Mouse (Mus musculus): ENCODE measurements around the gene Tmod1. TPM values are rescaled to one million over a fixed set of nuclear protein-coding genes. Genes with fewer than 3 reads are reported as not detected.

Tmod1 gene
- total RNA-seq, 1 experiment from 2014 or later: 3.6 TPM

DNA sequence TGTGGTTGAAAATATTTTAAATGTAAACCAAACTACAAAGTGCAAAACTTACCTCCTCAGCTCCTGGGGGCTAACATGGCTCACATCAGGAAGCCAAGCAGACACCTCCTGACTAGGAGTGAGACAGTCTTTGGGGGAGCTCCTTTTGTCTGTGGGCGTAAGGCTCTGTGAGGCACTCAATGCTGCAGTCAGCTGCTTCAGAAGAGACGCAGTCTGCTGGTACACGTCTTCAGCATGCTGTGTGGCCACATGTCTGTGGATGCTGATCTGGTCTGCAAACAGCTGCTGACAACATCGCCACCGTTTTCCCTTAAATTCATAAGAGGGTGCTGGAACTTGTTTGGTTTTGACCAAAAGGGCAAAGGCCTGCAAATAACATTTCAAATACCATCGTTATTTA lies 93.1 kb downstream of the Tmod1 start:
- no peak for DNase-seq

DNA sequence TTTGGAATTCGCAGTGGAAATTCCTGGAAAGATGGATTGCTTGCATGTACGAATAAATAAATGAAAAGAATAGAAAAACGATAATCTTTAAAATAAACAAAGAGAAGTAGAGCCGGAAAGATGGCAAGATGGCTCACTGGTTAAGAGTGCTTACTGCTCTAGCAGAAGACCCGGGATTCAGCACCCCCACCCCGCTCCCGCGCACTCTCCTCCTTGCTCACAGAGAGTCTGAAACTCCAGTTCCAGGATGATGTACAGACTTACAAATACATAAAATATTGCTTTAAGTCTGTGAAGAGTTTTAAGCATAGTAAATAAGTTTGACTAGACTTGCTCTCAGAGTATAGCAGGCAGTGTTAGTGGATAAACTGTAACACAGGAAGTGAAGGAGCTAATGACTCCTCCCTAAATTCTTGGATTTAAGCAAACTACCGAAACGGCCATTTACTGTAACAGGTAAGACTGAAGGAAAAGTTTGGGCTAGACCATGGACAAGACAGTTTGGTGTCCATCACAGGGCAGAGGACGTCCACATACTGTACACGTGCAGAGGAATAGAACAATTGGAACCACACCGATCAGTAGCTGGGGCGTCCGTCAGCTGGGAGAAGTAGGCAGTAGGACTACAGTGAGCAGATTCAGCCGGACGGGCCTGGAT lies 99.0 kb downstream of the Tmod1 start:
- no peak for DNase-seq

DNA sequence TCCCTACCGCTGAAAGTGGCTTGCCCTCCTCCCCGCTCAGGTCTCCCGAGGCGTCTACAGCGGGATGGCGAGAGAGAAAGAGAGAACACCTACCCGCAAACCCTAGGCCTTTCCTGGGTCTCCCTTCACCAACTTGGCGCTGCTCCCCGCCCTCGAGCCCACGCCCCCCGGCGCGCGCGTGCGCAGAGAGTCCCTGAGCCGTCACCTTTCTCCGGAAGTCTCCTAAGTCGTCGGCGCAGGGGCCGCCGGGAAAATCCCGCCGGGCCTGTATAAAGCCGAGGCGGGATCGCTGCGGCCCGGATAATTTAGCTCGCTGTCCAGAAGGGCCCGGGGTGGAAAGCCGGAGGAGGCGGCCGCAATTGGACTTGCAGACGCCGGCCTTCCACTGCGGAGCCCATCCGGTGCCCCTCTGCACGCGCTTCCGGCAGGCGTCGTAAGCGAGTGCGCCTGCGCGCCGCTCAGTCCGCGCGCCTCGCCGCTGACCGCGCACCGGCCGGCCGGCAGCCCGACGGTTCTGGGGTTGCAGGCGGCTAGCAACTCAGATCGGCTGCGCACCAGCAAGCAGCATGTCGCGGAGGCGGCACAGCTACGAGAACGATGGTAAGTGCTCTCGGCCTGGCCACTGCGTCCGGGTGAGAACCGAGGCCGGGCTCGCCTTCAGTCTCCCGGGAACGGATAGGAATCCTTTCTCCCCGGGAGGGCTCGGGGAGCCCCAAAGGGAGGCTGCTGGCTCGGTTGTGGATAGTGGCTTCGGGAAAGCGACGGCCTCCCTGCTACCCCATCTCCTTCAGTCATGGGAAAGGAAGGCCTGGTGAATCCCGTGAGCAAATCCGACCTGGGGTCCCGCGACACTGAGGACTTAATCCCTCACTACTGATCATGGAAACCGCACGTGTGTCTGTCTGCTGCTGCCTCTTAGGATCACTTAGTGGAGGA lies 99.8 kb downstream of the Tmod1 start, which contains the start of the genes Ncbp1 and Tstd2:
Gene Ncbp1, plus strand, starts transcription at position 327 of the 936 bp plus-strand sequence.
Gene Tstd2, minus strand, starts transcription at position 408 of the 936 bp plus-strand sequence.
- DNase-seq: peak; percentile 96

DNA sequence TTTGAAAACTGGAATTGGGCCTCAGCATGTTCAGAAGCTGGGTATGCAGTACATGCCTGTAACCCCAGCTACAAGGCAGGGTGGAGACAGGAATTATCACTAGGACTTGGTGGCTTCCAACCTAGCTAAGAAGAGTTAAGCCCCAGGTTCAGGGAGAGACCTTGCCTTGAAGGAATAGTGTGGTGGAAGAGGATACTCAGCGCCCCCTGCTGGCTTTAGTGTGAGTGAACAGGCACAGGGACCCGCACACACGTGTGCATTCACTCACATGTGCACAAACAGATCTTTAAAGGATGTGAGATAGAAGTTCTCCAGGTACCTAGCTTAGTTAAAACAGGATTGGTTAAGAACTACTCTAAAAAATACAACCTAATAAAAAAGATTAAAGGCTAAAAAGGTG lies 105.6 kb downstream of the Tmod1 start:
- DNase-seq: peak; percentile 43

DNA sequence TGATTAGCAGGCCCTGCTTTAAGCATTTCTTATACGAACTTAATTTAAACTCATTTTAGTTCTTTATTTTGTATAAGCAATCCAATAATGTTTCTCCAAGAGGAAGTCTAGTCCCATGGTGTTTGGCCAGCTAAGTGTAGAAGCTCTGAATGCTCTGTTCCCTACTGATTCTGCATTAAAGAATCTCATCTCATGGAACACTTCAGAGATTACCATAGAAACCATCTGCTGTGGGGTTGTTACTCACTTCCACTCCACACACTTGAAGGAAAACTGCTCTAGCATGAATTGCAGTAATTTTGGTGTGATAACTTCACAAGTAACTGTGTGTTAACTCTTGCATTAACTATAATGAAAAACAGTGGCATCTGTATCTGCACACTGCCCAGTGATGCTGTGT lies 108.1 kb downstream of the Tmod1 start:
- no peak for DNase-seq

DNA sequence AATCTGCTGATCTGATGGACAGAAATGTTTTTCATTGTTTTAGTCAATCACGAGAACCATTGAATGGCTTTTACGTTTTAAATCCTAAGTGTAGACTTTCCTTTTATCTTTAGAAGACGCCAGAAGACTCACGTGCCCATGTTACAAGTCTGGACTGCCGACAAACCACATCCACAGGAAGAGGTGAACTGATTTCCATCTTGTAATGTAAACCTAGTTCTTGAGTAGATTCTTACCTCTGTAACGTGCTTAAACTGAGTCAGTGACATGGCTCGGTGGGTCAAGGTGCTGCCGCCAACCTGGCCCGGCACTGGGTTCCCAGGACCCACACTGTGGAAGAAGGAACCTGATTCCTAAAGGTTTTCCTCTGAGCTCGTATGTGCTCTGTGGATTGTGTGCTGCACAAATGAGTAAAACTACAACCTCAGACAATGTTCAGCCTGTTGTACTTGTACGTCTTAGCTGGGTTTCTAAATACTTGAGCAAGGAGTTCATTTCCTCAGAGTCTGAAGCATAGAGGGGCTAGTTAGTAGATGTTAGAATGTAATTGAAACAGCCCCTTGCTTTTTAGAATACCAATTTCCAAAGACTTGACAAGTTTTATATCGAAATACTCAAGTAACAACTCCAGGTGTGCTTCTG lies 113.3 kb downstream of the Tmod1 start:
- no peak for DNase-seq

DNA sequence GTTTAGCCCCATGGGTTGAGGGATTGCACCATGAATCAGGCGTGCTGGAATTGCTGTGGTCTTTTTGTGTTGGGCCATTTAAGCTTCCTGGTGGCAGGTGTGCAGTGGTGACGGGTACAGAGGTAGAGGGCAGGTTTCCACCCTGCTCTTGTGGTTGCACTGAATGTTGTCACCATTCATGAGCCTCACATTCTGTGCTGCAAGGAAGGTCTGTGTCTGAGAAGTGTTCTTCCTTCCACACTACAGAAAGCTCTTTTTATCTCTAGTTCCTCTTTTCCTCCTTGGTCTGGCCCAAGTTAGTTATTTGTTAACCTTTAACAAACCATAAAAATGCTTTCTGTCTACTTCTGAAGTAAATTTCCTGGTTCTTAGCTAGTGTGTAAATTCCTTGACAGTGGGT lies 125.3 kb downstream of the Tmod1 start:
- no peak for DNase-seq

Other genes starting within 250 kb of the Tmod1 start
- gene Aldh1b1, start 239.9 kb upstream of the Tmod1 start, total RNA-seq (2021): 10.2 and 34.6 TPM in 2 replicates
- not detected in 2 replicates for gene Igfbpl1, start 212.0 kb upstream of the Tmod1 start, total RNA-seq (2021)
- 0.56 and 7.0 TPM in 2 replicates for gene Stra6l, start 190.3 kb upstream of the Tmod1 start, total RNA-seq (2021)
- gene Ccdc180, start 148.6 kb upstream of the Tmod1 start, total RNA-seq (2021): 0.23 and 0.33 TPM in 2 replicates
- 21.3 and 23.0 TPM in 2 replicates for gene Tdrd7, start 73.6 kb upstream of the Tmod1 start, total RNA-seq (2021)
- 47.5 and 50.8 TPM in 2 replicates for gene Ncbp1, start 99.7 kb downstream of the Tmod1 start, total RNA-seq (2021)
- 27.5 and 28.3 TPM in 2 replicates for gene Tstd2, start 99.8 kb downstream of the Tmod1 start, total RNA-seq (2021)
- gene Xpa, start 157.4 kb downstream of the Tmod1 start, total RNA-seq (2021): 21.3 and 28.9 TPM in 2 replicates

Data from adrenal gland, postnatal 14 days (tissue).